Mouse (Mus musculus) liver, embryonic 16.5 days (tissue): ENCODE measurements around the gene Barhl2. TPM values are rescaled to one million over a fixed set of nuclear protein-coding genes. Genes with fewer than 3 reads are reported as not detected.

ENCODE experiments used
- ATAC-seq: fragments of 200-750 bp; cut with Nextera tagmentation; 2 replicates; pipeline ENCODE4 v1.8.0; 2017; ENCODE audit warnings: low read depth, mild to moderate bottlenecking, moderate number of reproducible peaks, moderate library complexity
- H3K27ac ChIP-seq: fragments of 300-500 bp; sonication (generic); 2 replicates; pipeline ENCODE4 v1.5.1; 2014; ENCODE audit warnings: mild to moderate bottlenecking, low read length
- H3K27me3 ChIP-seq: fragments of 300-500 bp; sonication (generic); 2 replicates; pipeline ENCODE4 v1.6.1; 2014; ENCODE audit warnings: low read depth, low read length, mixed read lengths; ENCODE audit not compliant: control insufficient read depth, insufficient read depth
- H3K36me3 ChIP-seq: fragments of 300-500 bp; sonication (generic); 2 replicates; pipeline ENCODE4 v1.6.1; 2014; ENCODE audit warnings: mild to moderate bottlenecking; ENCODE audit not compliant: control insufficient read depth, insufficient read depth
- H3K4me1 ChIP-seq: fragments of 300-500 bp; sonication (generic); 2 replicates; pipeline ENCODE4 v1.6.1; 2014; ENCODE audit warnings: low read depth, low read length, mixed read lengths; ENCODE audit not compliant: control insufficient read depth
- H3K4me2 ChIP-seq: fragments of 300-500 bp; sonication (generic); 2 replicates; pipeline ENCODE4 v1.6.1; 2014; ENCODE audit warnings: low read depth, low read length, mixed read lengths
- H3K4me3 ChIP-seq: fragments of 300-500 bp; sonication (generic); 2 replicates; pipeline ENCODE4 v1.5.1; 2014; ENCODE audit warnings: low read depth, mild to moderate bottlenecking, low read length
- H3K9ac ChIP-seq: fragments of 300-500 bp; sonication (generic); 2 replicates; pipeline ENCODE4 v1.6.1; 2014; ENCODE audit warnings: low read depth, low read length
- H3K9me3 ChIP-seq: fragments of 300-500 bp; sonication (generic); replicated peaks from 2 replicates; pipeline ENCODE4 v1.6.1; 2016; ENCODE audit warnings: low read length; ENCODE audit not compliant: control insufficient read depth
- WGBS: fragments of 180-500 bp; shearing (Covaris S2); extraction: QIAGEN DNeasy Blood & Tissue Kit; methylation state at CpG from one replicate; pipeline ENCODE4 v1.1.7; 2014; ENCODE audit not compliant: insufficient replicate concordance; 5-methylcytosine and 5-hydroxymethylcytosine counted together
- polyA plus RNA-seq: library from polyadenylated mRNA; unstranded; fragments of >200 nt; fragmentation: Nextera tagmentation; extraction: Ambion mirVana; gene quantifications from 2 replicates; pipeline ENCODE4 v1.2.1, GENCODE M21; 2015

Barhl2 gene
- polyA plus RNA-seq, 1 experiment from 2014 or later, result not detected

- no peaks in the 10 kb centered on the region; the same call in 1 of the 2 replicates for H3K4me1 ChIP-seq
- H3K9ac ChIP-seq, result no peak overlapping the region
- H3K4me3 ChIP-seq, result no peak overlapping the region
- H3K4me2 ChIP-seq, result no peak overlapping the region
- H3K27ac ChIP-seq, result no peak overlapping the region
- no peaks in the 10 kb centered on the region for H3K27me3 ChIP-seq
- no peaks in the 10 kb centered on the region for H3K9me3 ChIP-seq
- ATAC-seq, result no peak
- no peaks in the 10 kb centered on the region for H3K36me3 ChIP-seq
- WGBS, result 57% methylated on average over 7 of the region's 7 CpGs
Observed at GRCm38 (mm10) chr5:106426069-106426468, 31.9 kb downstream of the Barhl2 start.

GRCm38 (mm10) chr5:106420871-106421270 is 37.1 kb downstream of the Barhl2 start:
- Histone ChIP-seq H3K36me3 (no peaks in the 10 kb centered on the region), H3K4me1 (no peaks in the 10 kb centered on the region; the same call in 1 of the 2 replicates), H3K27ac (no peak overlapping the region), H3K9me3 (no peaks in the 10 kb centered on the region), H3K27me3 (no peaks in the 10 kb centered on the region), H3K4me3 (no peak overlapping the region), H3K9ac (no peak overlapping the region), H3K4me2 (no peak overlapping the region)
- WGBS, result 69% methylated on average over 8 of the region's 8 CpGs
- no peak for ATAC-seq

- no peaks in the 10 kb centered on the region; the same call in 1 of the 2 replicates for H3K4me1 ChIP-seq
- 80% methylated on average over 11 of the region's 11 CpGs for WGBS
- H3K9me3 ChIP-seq, result no peaks in the 10 kb centered on the region
- H3K27ac ChIP-seq, result no peak overlapping the region
- no peaks in the 10 kb centered on the region for H3K27me3 ChIP-seq
- H3K4me3 ChIP-seq, result no peak overlapping the region
- no peak for ATAC-seq
- H3K9ac ChIP-seq, result no peak overlapping the region
- H3K4me2 ChIP-seq, result no peak overlapping the region
- H3K36me3 ChIP-seq, result no peaks in the 10 kb centered on the region
Observed at GRCm38 (mm10) chr5:106420370-106420769, 37.6 kb downstream of the Barhl2 start.

GRCm38 (mm10) chr5:106417210-106417609 is 40.8 kb downstream of the Barhl2 start:
- H3K4me3 ChIP-seq, result no peak overlapping the region
- no peaks in the 10 kb centered on the region for H3K27me3 ChIP-seq
- no peaks in the 10 kb centered on the region for H3K36me3 ChIP-seq
- no peak overlapping the region for H3K27ac ChIP-seq
- 40% methylated on average over 7 of the region's 7 CpGs for WGBS
- no peaks in the 10 kb centered on the region for H3K9me3 ChIP-seq
- H3K4me2 ChIP-seq, result no peak overlapping the region
- ATAC-seq, result no peak
- no peak overlapping the region for H3K9ac ChIP-seq
- no peaks in the 10 kb centered on the region; the same call in 1 of the 2 replicates for H3K4me1 ChIP-seq

- H3K9me3 ChIP-seq, result no peaks in the 10 kb centered on the region
- no peaks in the 10 kb centered on the region for H3K36me3 ChIP-seq
- H3K27me3 ChIP-seq, result no peaks in the 10 kb centered on the region
- WGBS, result 52% methylated on average over 6 of the region's 6 CpGs
- H3K9ac ChIP-seq, result no peak overlapping the region
- no peak overlapping the region for H3K4me3 ChIP-seq
- H3K4me1 ChIP-seq, result no peaks in the 10 kb centered on the region; the same call in 1 of the 2 replicates
- H3K4me2 ChIP-seq, result no peak overlapping the region
- ATAC-seq, result no peak
- no peak overlapping the region for H3K27ac ChIP-seq
Observed at GRCm38 (mm10) chr5:106416550-106416949, 41.4 kb downstream of the Barhl2 start.

GRCm38 (mm10) chr5:106415734-106416133 is 42.2 kb downstream of the Barhl2 start:
- ATAC-seq, result no peak
- H3K4me2 ChIP-seq, result no peak overlapping the region

GRCm38 (mm10) chr5:106402761-106403160 is 55.2 kb downstream of the Barhl2 start:
- H3K27me3 ChIP-seq, result no peaks in the 10 kb centered on the region
- 54% methylated on average over 2 of the region's 2 CpGs for WGBS
- H3K4me2 ChIP-seq, result no peak overlapping the region
- H3K4me3 ChIP-seq, result no peak overlapping the region
- H3K4me1 ChIP-seq, result no peaks in the 10 kb centered on the region
- ATAC-seq, result no peak
- H3K27ac ChIP-seq, result no peak overlapping the region
- H3K36me3 ChIP-seq, result no peaks in the 10 kb centered on the region
- H3K9me3 ChIP-seq, result no peaks in the 10 kb centered on the region
- H3K9ac ChIP-seq, result no peak overlapping the region

More at GRCm38 (mm10) chr5:106415734-106416133, 42.2 kb downstream of the Barhl2 start:
- Histone ChIP-seq H3K9me3 (no peaks in the 10 kb centered on the region), H3K9ac (no peak overlapping the region), H3K27me3 (no peaks in the 10 kb centered on the region), H3K36me3 (no peaks in the 10 kb centered on the region), H3K4me1 (no peaks in the 10 kb centered on the region), H3K27ac (no peak overlapping the region), H3K4me3 (no peak overlapping the region)
- WGBS, result 55% methylated on average over 6 of the region's 6 CpGs

Other genes starting within 250 kb of the Barhl2 start
- not detected in 2 replicates for gene Gm17304, start 150.9 kb upstream of the Barhl2 start, polyA plus RNA-seq
- gene Zfp644, start 239.1 kb upstream of the Barhl2 start, polyA plus RNA-seq, result 15.0 and 15.8 TPM in 2 replicates